Mouse (Mus musculus) ES-E14 (cell line): ENCODE results near the gene Il11ra1.

Experiments used
- CHD2 ChIP-seq: IDR thresholded peaks from 2 replicates; pipeline ENCODE4 v1.6.1; 2014; ENCODE audit warnings: mild to moderate bottlenecking, low read depth, low read length, inconsistent platforms
- HCFC1 ChIP-seq: IDR thresholded peaks from 2 replicates; pipeline ENCODE4 v1.6.1; 2012; ENCODE audit warnings: low read length, inconsistent platforms, borderline replicate concordance; ENCODE audit not compliant: insufficient read depth
- MAFK ChIP-seq: IDR thresholded peaks from 2 replicates; pipeline ENCODE4 v1.6.1; 2014; ENCODE audit warnings: mild to moderate bottlenecking, low read depth, low read length, inconsistent platforms; ENCODE audit not compliant: insufficient read depth
- ZC3H11A ChIP-seq: IDR thresholded peaks from 2 replicates; pipeline ENCODE4 v1.6.1; 2012; ENCODE audit warnings: low read depth, mild to moderate bottlenecking, inconsistent platforms, low read length, borderline replicate concordance
- ZNF384 ChIP-seq: IDR thresholded peaks from 2 replicates; pipeline ENCODE4 v1.6.1; 2012; ENCODE audit warnings: low read depth, low read length, inconsistent platforms

- TF ChIP-seq CHD2: no peak
- TF ChIP-seq ZC3H11A: no peak
- TF ChIP-seq HCFC1: no peak
- TF ChIP-seq MAFK: no peak
- TF ChIP-seq ZNF384: no peak
These were observed 40.2 kb upstream of the Il11ra1 start for GRCm38 (mm10) chr4:41659556-41659955.
